Mouse (Mus musculus) forebrain, postnatal 0 days (tissue): ENCODE measurements around the gene Slc6a11. TPM values are rescaled to one million over a fixed set of nuclear protein-coding genes. Genes with fewer than 3 reads are reported as not detected.

ENCODE experiments used
- ATAC-seq: fragments of 200-750 bp; cut with Nextera tagmentation; 2 replicates; pipeline ENCODE4 v1.8.0; 2017; ENCODE audit warnings: mild to moderate bottlenecking, moderate library complexity
- DNase-seq: peaks from one replicate; pipeline ENCODE4 v3.0.0-alpha.2; 2015
- H3K27ac ChIP-seq: fragments of 300-500 bp; sonication (generic); 2 replicates; pipeline ENCODE4 v1.5.1; 2014; ENCODE audit warnings: low read depth, mild to moderate bottlenecking, antibody characterized with exemption, low read length, moderate library complexity, mixed read lengths
- H3K27me3 ChIP-seq: fragments of 300-500 bp; sonication (generic); 2 replicates; pipeline ENCODE4 v1.6.1; 2014; ENCODE audit warnings: mild to moderate bottlenecking, low read length, mixed read lengths; ENCODE audit not compliant: insufficient read depth
- H3K36me3 ChIP-seq: fragments of 300-500 bp; sonication (generic); 2 replicates; pipeline ENCODE4 v1.6.1; 2014; ENCODE audit warnings: mild to moderate bottlenecking, moderate library complexity; ENCODE audit not compliant: insufficient read depth
- H3K4me1 ChIP-seq: fragments of 300-500 bp; sonication (generic); 2 replicates; pipeline ENCODE4 v1.6.1; 2014; ENCODE audit warnings: antibody characterized with exemption; ENCODE audit not compliant: insufficient read depth
- H3K4me2 ChIP-seq: fragments of 300-500 bp; sonication (generic); 2 replicates; pipeline ENCODE4 v1.6.1; 2014; ENCODE audit warnings: low read depth, mild to moderate bottlenecking, moderate library complexity
- H3K4me3 ChIP-seq: fragments of 300-500 bp; sonication (generic); 2 replicates; pipeline ENCODE4 v1.5.1; 2014; ENCODE audit warnings: low read depth, low read length, mixed read lengths
- H3K9ac ChIP-seq: fragments of 300-500 bp; sonication (generic); 2 replicates; pipeline ENCODE4 v1.6.1; 2014; ENCODE audit warnings: mild to moderate bottlenecking
- H3K9me3 ChIP-seq: fragments of 300-500 bp; sonication (generic); 2 replicates; pipeline ENCODE4 v1.6.1; 2016; ENCODE audit warnings: low read length
- CTCF ChIP-seq: sonication (generic); IDR thresholded peaks from 2 replicates; pipeline ENCODE4 v1.5.1; 2016; ENCODE audit warnings: antibody characterized with exemption, control low read depth, low read depth
- WGBS: fragments of 180-500 bp; shearing (Covaris S2); extraction: QIAGEN DNeasy Blood & Tissue Kit; methylation state at CpG from one replicate; pipeline ENCODE4 v1.1.7; 2014; 5-methylcytosine and 5-hydroxymethylcytosine counted together
- polyA plus RNA-seq: library from polyadenylated mRNA; unstranded; fragments of >200 nt; fragmentation: Nextera tagmentation; extraction: Ambion mirVana; gene quantifications from 2 replicates; pipeline ENCODE4 v1.2.1, GENCODE M21; 2015
- total RNA-seq: library from RNA; depleted of rRNA; stranded (reverse); fragments of >200 nt; gene quantifications from 2 replicates; pipeline ENCODE4 v1.2.3, GENCODE M21; 2014

The Slc6a11 gene
- total and polyA plus RNA-seq, 2 experiments from 2014 or later = 62.9 to 86.9 TPM

GRCm38 (mm10) chr6:114174398-114175140, 43.5 kb downstream of the Slc6a11 start:
- Histone ChIP-seq H3K9ac (no peak overlapping the region), H3K9me3 (no peaks in the 10 kb centered on the region), H3K4me3 (no peak overlapping the region), H3K4me1 (peaks cover 8% of the 10 kb centered on the region; the same call in 1 of the 2 replicates), H3K36me3 (no peaks in the 10 kb centered on the region), H3K27ac (peak overlapping the region; percentile 40; the same call in 1 of the 2 replicates), H3K4me2 (0 out of 2 replicates have a peak overlapping the region, but pooled peaks have one; percentile 10), H3K27me3 (no peaks in the 10 kb centered on the region)
- TF ChIP-seq CTCF = no peak
- 4% methylated on average over 9 of the region's 9 CpGs for WGBS
- peak; percentile 41 for DNase-seq
- peak; percentile 73 for ATAC-seq

DNA sequence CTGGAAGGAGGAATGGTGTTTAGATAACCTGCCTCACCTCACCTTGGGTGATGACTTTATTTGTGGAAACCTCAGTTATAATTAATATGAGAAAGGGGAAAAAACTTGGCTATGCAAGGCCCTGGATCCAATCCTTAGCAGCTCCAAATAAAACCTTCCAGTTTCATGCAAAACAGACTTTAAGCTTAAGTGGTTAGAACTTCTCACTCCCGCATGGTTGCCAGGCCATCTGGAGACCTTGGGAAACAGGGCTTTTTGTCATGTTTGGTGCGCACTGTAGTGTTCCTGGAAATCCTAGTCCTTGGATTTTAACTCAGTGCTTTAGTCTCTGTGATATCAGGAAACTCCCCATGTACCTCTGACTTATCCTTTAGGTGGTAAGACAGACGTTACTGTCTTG, 47.1 kb downstream of the Slc6a11 start:
- H3K4me3 ChIP-seq = no peak overlapping the region
- DNase-seq (peak; percentile 71), ATAC-seq (0 out of 2 replicates have a peak, but pooled peaks have one; percentile 23)
- H3K36me3 ChIP-seq = no peaks in the 10 kb centered on the region
- no peak overlapping the region for H3K9ac ChIP-seq
- H3K9me3 ChIP-seq = no peaks in the 10 kb centered on the region
- no peaks in the 10 kb centered on the region for H3K27me3 ChIP-seq
- TF ChIP-seq CTCF = no peak
- H3K27ac ChIP-seq = no peak overlapping the region
- H3K4me1 ChIP-seq = peaks cover 8% of the 10 kb centered on the region; the same call in 1 of the 2 replicates
- WGBS = 65% methylated on average over 3 of the region's 3 CpGs
- no peak overlapping the region for H3K4me2 ChIP-seq

GRCm38 (mm10) chr6:114182366-114183179, 51.5 kb downstream of the Slc6a11 start:
- no peak for TF ChIP-seq CTCF
- no peaks in the 10 kb centered on the region for H3K27me3 ChIP-seq
- no peak overlapping the region for H3K9ac ChIP-seq
- H3K9me3 ChIP-seq = no peaks in the 10 kb centered on the region
- no peaks in the 10 kb centered on the region; the same call in 1 of the 2 replicates for H3K4me1 ChIP-seq
- H3K27ac ChIP-seq = no peak overlapping the region
- no peak; the same call in 1 of the 2 replicates for ATAC-seq
- H3K4me2 ChIP-seq = no peak overlapping the region
- WGBS = 36% methylated on average over 7 of the region's 7 CpGs
- DNase-seq = no peak
- H3K36me3 ChIP-seq = no peaks in the 10 kb centered on the region
- no peak overlapping the region for H3K4me3 ChIP-seq

GRCm38 (mm10) chr6:114187121-114187520, 56.1 kb downstream of the Slc6a11 start:
- TF ChIP-seq CTCF = no peak
- H3K9ac ChIP-seq = no peak overlapping the region
- no peaks in the 10 kb centered on the region for H3K27me3 ChIP-seq
- 0 out of 2 replicates have a peak, but pooled peaks cover 3% of the 10 kb centered on the region for H3K9me3 ChIP-seq
- no peaks in the 10 kb centered on the region for H3K36me3 ChIP-seq
- ATAC-seq (no peak), DNase-seq (no peak)
- H3K4me3 ChIP-seq = no peak overlapping the region
- H3K4me2 ChIP-seq = no peak overlapping the region
- 62% methylated on average over 4 of the region's 4 CpGs for WGBS
- H3K27ac ChIP-seq = no peak overlapping the region
- no peaks in the 10 kb centered on the region for H3K4me1 ChIP-seq

- no peaks in the 10 kb centered on the region for H3K36me3 ChIP-seq
- WGBS = 59% methylated on average over 8 of the region's 8 CpGs
- H3K27me3 ChIP-seq = no peaks in the 10 kb centered on the region
- H3K9ac ChIP-seq = no peak overlapping the region
- peak; percentile 27; the same call in 1 of the 2 replicates for ATAC-seq
- 0 out of 2 replicates have a peak, but pooled peaks cover 3% of the 10 kb centered on the region for H3K9me3 ChIP-seq
- no peaks in the 10 kb centered on the region for H3K4me1 ChIP-seq
- no peak for DNase-seq
- H3K4me2 ChIP-seq = no peak overlapping the region
- no peak overlapping the region for H3K27ac ChIP-seq
- no peak overlapping the region for H3K4me3 ChIP-seq
- TF ChIP-seq CTCF = no peak
These were observed 57.8 kb downstream of the Slc6a11 start for GRCm38 (mm10) chr6:114188869-114189268.

DNA sequence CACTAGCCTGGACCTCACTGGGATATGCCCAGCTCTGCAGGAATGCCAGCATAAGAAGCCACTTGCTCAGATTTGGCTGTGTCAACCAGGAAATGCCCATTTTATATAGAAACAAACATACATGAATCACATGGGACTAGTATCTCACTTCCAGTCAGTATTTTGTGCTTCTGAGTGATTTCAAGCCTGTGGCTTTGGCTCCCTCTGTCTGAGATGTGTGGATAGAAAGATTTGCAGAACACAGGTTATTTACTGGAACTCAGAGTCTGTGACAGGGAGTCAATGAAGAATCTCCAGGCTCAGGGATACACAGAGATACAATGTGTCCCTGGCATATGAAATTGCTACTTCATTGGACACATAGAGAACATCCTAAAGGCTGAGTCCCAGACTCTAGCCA, 65.0 kb downstream of the Slc6a11 start:
- Histone ChIP-seq H3K9me3 (0 out of 2 replicates have a peak, but pooled peaks cover 2% of the 10 kb centered on the region), H3K4me1 (no peaks in the 10 kb centered on the region), H3K9ac (no peak overlapping the region), H3K4me2 (no peak overlapping the region), H3K27ac (no peak overlapping the region), H3K27me3 (no peaks in the 10 kb centered on the region), H3K36me3 (peaks cover 8% of the 10 kb centered on the region; the same call in 1 of the 2 replicates), H3K4me3 (no peak overlapping the region)
- TF ChIP-seq CTCF = peak; percentile 64
- DNase-seq (peak; percentile 43), ATAC-seq (peak; percentile 43; the same call in 1 of the 2 replicates)
